Mouse (Mus musculus) mesoderm, embryonic 11.5 days (tissue): Measurements from ENCODE around the gene Hist2h2aa1.
"Not testable (repeated sequence)": the region's sequence is repeated elsewhere in the genome, so short reads cannot be mapped to it uniquely, and the experiment has no call there.

ENCODE experiments used
- DNase-seq: peaks from one replicate; pipeline ENCODE4 v3.0.0-alpha.2; 2012; ENCODE audit warnings: low read depth, low spot score

The Hist2h2aa1 gene

GRCm38 (mm10) chr3:96230404-96230803 lies 14.9 kb upstream of the Hist2h2aa1 start:
- DNase-seq, result no peak

GRCm38 (mm10) chr3:96230910-96231757 lies 14.2 kb upstream of the Hist2h2aa1 start:
- no peak for DNase-seq

- no peak for DNase-seq
Observed at GRCm38 (mm10) chr3:96231758-96232120, 13.6 kb upstream of the Hist2h2aa1 start.

- no peak for DNase-seq
Observed at GRCm38 (mm10) chr3:96234914-96235313, 10.4 kb upstream of the Hist2h2aa1 start.

GRCm38 (mm10) chr3:96235836-96236235 lies 9.5 kb upstream of the Hist2h2aa1 start:
- DNase-seq, result no peak

- no peak for DNase-seq
Observed at GRCm38 (mm10) chr3:96236834-96237334, 8.4 kb upstream of the Hist2h2aa1 start.

- no peak for DNase-seq
Observed at GRCm38 (mm10) chr3:96237335-96237903, 7.9 kb upstream of the Hist2h2aa1 start.

GRCm38 (mm10) chr3:96237904-96238511 lies 7.3 kb upstream of the Hist2h2aa1 start:
- no peak for DNase-seq

- not testable (repeated sequence) for DNase-seq
Observed at GRCm38 (mm10) chr3:96238954-96239793, 6.1 kb upstream of the Hist2h2aa1 start, which contains the start of gene Hist2h3c2. TSS of gene Hist2h3c2 (minus strand) at chr3:96239127.

GRCm38 (mm10) chr3:96239949-96240798 lies 5.1 kb upstream of the Hist2h2aa1 start, which contains the start of gene Hist2h2aa2:
TSS of gene Hist2h2aa2 (minus strand) at chr3:96240276.
- not testable (repeated sequence) for DNase-seq

- DNase-seq, result no peak
Observed at GRCm38 (mm10) chr3:96240799-96241197, 4.5 kb upstream of the Hist2h2aa1 start.

- DNase-seq, result no peak
Observed at GRCm38 (mm10) chr3:96243921-96244572, 1.2 kb upstream of the Hist2h2aa1 start.

- not testable (repeated sequence) for DNase-seq
Observed at GRCm38 (mm10) chr3:96246018-96246417, 721 bp downstream of the Hist2h2aa1 start.

- not testable (repeated sequence) for DNase-seq
Observed at GRCm38 (mm10) chr3:96246427-96246856, 1.1 kb downstream of the Hist2h2aa1 start, which contains the start of gene Hist2h3c1. TSS of gene Hist2h3c1 (plus strand) at chr3:96246685.

GRCm38 (mm10) chr3:96247356-96248140 lies 2.3 kb downstream of the Hist2h2aa1 start:
- DNase-seq, result no peak

- DNase-seq, result no peak
Observed at GRCm38 (mm10) chr3:96248141-96249033, 3.1 kb downstream of the Hist2h2aa1 start.

- no peak for DNase-seq
Observed at GRCm38 (mm10) chr3:96249034-96249345, 3.7 kb downstream of the Hist2h2aa1 start.

GRCm38 (mm10) chr3:96250890-96251289 lies 5.6 kb downstream of the Hist2h2aa1 start:
- DNase-seq, result no peak
